Mouse (Mus musculus): ENCODE data around the gene Ccdc43. TPM values are rescaled to one million over a fixed set of nuclear protein-coding genes. Genes with fewer than 3 reads are reported as not detected.

Gene Ccdc43
- polyA plus RNA-seq, 1 experiment from 2014 or later = 44.6 TPM

DNA sequence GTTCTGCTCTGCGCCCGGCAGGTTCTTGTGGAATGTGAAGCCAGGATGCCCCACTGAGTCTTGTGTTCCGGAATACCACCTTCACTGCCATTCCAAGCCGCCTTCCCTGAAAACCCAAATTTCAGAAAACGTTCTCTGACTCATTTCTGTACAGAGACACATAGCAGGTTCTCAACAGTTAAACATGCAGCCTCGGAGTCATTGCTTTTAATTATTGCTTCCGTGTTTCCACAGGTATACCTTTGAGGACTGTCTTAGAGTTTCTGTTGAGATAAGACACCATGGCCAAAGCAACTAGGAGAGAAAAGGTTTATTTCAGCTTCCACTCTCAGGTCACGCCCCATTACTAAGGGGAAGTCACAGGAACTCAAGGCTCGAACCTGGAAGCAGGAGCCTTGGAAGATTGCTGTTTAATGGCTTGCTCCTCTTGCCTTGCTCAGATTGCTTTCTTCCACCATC, 465 bp upstream of the Ccdc43 start:
- Histone ChIP-seq H3K9ac (ENCODE audit: low read length) (peak overlapping the region; percentile 93), H3K4me1 (ENCODE audit: control insufficient read depth, insufficient read depth, low read length) (peaks cover 13% of the 10 kb centered on the region), H3K4me3 (replicated peaks; ENCODE audit: low read length) (peak overlapping the region; percentile 91), H3K27ac (ENCODE audit: low read length) (peak overlapping the region; percentile 50), H3K27me3 (ENCODE audit: control insufficient read depth, insufficient read depth, low read length) (no peaks in the 10 kb centered on the region), H3K4me2 (ENCODE audit: low read depth, low read length) (peak overlapping the region; percentile 90), H3K9me3 (replicated peaks; ENCODE audit: control insufficient read depth, low read length) (no peaks in the 10 kb centered on the region), H3K36me3 (ENCODE audit: control insufficient read depth, insufficient read depth, low read length) (no peaks in the 10 kb centered on the region)
- no peak for ATAC-seq (ENCODE audit: insufficient read depth, low FRiP score)
- 13% methylated on average over 9 of the region's 9 CpGs for WGBS

DNA sequence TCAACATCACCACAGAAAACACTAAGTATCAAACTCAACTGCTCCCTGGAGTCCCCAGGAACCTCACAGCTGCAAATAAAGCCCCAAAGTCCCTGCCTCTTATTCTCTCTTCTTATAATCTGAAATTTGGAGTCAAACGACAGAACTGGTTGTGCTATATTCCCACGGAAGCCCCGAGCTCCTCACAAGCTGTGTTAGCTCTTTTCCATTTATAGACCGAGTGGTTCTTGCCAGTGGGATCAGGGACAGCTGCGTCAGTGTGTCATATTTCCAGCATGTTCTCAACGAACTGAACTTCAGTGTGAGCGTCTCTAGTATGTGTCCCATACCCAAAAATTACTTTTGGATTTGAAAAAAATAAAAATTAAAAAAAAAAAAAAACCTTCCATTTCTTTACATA, 2.3 kb downstream of the Ccdc43 start:
- 91% methylated on average over 7 of the region's 7 CpGs for WGBS
- no peak overlapping the region for H3K4me3 ChIP-seq (replicated peaks; ENCODE audit: low read length)

DNA sequence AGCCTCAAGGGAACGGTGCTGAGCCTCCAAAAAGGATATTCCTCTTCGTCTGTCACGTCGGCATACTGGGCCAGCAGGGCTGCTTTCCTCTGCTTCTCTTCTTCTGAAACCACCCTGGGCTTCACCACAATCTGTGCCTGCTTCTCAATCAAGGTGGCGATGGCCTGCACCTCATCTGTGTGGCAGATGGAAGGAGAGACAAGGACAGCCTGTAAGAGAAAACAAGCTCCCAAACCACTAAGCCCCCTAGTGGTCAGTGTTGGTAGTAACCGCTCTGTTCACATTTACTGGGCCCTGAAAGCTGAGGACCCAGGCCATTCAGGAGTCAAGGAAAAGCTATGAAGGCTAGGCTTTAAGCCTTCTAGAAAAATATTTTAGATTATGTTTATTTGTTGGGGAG, 7.4 kb downstream of the Ccdc43 start:
- H3K4me3 ChIP-seq (replicated peaks; ENCODE audit: low read length) = no peak overlapping the region
- peaks cover 3% of the 10 kb centered on the region; the same call in 1 of the 2 replicates for H3K36me3 ChIP-seq (ENCODE audit: control insufficient read depth, insufficient read depth, low read length)
- no peak overlapping the region for H3K9ac ChIP-seq (ENCODE audit: low read length)
- H3K4me2 ChIP-seq (ENCODE audit: low read depth, low read length) = no peak overlapping the region
- WGBS = 64% methylated on average over 6 of the region's 6 CpGs
- no peak overlapping the region for H3K27ac ChIP-seq (ENCODE audit: low read length)
- no peaks in the 10 kb centered on the region for H3K27me3 ChIP-seq (ENCODE audit: control insufficient read depth, insufficient read depth, low read length)
- ATAC-seq (ENCODE audit: insufficient read depth, low FRiP score) = no peak
- no peaks in the 10 kb centered on the region for H3K4me1 ChIP-seq (ENCODE audit: control insufficient read depth, insufficient read depth, low read length)
- H3K9me3 ChIP-seq (replicated peaks; ENCODE audit: control insufficient read depth, low read length) = no peaks in the 10 kb centered on the region

More for the DNA sequence above, 2.3 kb downstream of the Ccdc43 start:
- no peak overlapping the region for H3K4me2 ChIP-seq (ENCODE audit: low read depth, low read length)
- H3K27ac ChIP-seq (ENCODE audit: low read length) = no peak overlapping the region
- H3K9me3 ChIP-seq (replicated peaks; ENCODE audit: control insufficient read depth, low read length) = no peaks in the 10 kb centered on the region
- H3K36me3 ChIP-seq (ENCODE audit: control insufficient read depth, insufficient read depth, low read length) = no peaks in the 10 kb centered on the region; the same call in 1 of the 2 replicates
- H3K4me1 ChIP-seq (ENCODE audit: control insufficient read depth, insufficient read depth, low read length) = peaks cover 13% of the 10 kb centered on the region
- H3K27me3 ChIP-seq (ENCODE audit: control insufficient read depth, insufficient read depth, low read length) = no peaks in the 10 kb centered on the region
- no peak for ATAC-seq (ENCODE audit: insufficient read depth, low FRiP score)
- no peak overlapping the region for H3K9ac ChIP-seq (ENCODE audit: low read length)

DNA sequence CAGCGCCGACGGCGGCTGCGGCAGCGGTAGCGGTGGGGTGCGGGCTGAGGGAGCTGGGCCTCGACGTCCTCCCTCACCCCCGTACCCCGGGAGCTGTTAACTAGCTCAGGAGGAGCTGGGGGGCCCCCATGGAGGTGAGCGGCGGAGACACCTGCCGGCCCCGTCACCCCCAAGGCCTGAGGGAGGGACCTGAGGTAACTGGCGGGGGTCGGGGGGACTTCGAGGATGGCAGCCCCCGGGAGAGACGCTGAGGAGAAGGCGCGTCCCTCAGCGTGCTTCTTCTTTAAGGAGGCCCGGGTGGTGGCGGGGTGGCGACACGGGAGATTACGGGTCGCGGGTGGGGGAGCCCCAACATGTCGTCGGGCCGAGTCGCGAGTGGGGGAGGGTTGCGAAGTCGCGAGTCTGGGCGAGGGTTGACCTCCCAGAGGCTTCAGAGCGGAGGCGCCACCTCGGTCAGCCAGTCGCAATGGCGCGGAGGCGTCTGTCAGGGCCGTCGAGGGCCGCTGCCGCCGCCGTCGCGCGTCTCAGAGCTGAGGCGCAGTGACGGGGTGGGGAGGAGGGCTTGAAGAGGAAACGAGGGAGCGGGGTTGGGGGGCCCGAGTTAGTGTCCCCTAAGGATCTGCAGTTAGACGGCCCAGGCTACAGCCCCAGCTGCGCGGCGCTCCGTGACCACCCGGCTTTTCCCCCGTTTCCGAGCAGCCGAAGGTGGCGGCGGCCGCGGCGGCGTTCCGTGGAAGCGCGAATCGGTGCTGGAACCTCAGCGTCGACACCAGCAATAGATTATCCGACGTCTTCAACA, 31.7 kb downstream of the Ccdc43 start:
- Histone ChIP-seq H3K4me2 (ENCODE audit: low read depth, low read length) (peak overlapping the region; percentile 24; the same call in 1 of the 2 replicates), H3K36me3 (ENCODE audit: control insufficient read depth, insufficient read depth, low read length) (no peaks in the 10 kb centered on the region), H3K4me1 (ENCODE audit: control insufficient read depth, insufficient read depth, low read length) (no peaks in the 10 kb centered on the region), H3K4me3 (replicated peaks; ENCODE audit: low read length) (peak overlapping the region; percentile 21), H3K27me3 (ENCODE audit: control insufficient read depth, insufficient read depth, low read length) (peaks cover 21% of the 10 kb centered on the region), H3K9ac (ENCODE audit: low read length) (no peak overlapping the region), H3K27ac (ENCODE audit: low read length) (no peak overlapping the region), H3K9me3 (replicated peaks; ENCODE audit: control insufficient read depth, low read length) (peaks cover 17% of the 10 kb centered on the region)
- no peak for ATAC-seq (ENCODE audit: insufficient read depth, low FRiP score)
- 37% methylated on average over 84 of the region's 84 CpGs for WGBS

DNA sequence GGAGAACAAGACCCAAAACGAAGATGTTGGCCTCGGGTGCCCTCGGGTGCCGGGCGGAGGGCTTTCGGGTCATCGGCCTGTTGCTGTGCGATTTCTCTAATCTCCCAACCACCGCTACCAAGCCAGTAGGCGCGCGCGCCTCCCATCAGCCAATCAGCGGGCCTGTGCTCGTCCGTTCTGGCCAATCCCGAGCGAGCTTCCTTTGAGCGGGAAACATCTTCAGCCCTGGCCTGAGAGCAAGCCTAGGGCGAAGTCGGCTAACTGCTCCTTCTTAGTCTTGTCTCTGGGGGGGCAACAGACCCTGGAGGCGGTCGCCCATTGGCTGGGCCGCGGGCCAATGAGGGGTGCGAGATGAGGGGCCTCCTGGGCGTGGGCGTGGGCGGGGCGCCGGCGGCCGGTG, 32.4 kb downstream of the Ccdc43 start:
- peaks cover 21% of the 10 kb centered on the region for H3K27me3 ChIP-seq (ENCODE audit: control insufficient read depth, insufficient read depth, low read length)
- H3K9ac ChIP-seq (ENCODE audit: low read length) = no peak overlapping the region
- 48% methylated on average over 33 of the region's 33 CpGs for WGBS
- no peak overlapping the region for H3K27ac ChIP-seq (ENCODE audit: low read length)
- H3K4me1 ChIP-seq (ENCODE audit: control insufficient read depth, insufficient read depth, low read length) = no peaks in the 10 kb centered on the region
- no peak for ATAC-seq (ENCODE audit: insufficient read depth, low FRiP score)
- H3K4me2 ChIP-seq (ENCODE audit: low read depth, low read length) = peak overlapping the region; percentile 24; the same call in 1 of the 2 replicates
- H3K4me3 ChIP-seq (replicated peaks; ENCODE audit: low read length) = peak overlapping the region; percentile 21
- no peaks in the 10 kb centered on the region for H3K36me3 ChIP-seq (ENCODE audit: control insufficient read depth, insufficient read depth, low read length)
- peaks cover 17% of the 10 kb centered on the region for H3K9me3 ChIP-seq (replicated peaks; ENCODE audit: control insufficient read depth, low read length)

DNA sequence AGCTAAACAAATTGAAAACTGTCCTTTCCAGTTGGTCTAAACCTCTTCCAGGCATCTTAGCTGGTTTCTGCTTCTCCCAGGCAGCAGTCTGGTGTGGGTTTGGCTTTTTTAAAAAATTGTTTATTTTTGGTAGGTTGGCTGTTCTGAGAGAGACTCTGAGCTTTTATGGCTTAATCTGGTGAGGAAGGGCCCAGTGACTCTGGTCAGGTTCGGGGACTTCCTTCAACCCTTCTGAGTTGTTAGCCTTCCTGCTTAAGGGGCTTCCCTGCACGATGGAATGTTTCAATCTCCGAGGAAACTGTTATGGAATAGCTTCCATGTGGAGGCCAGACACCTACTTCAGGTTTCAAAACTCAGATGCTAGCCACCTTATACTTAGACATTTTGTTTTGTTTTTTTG, 34.2 kb downstream of the Ccdc43 start, which contains the start of gene Meioc:
TSS of gene Meioc (plus strand) at position 301 of the 400 bp plus-strand sequence.
- H3K27ac ChIP-seq (ENCODE audit: low read length) = no peak within 1 kb of the TSS
- no peak within 1 kb of the TSS for H3K9ac ChIP-seq (ENCODE audit: low read length)
- H3K4me2 ChIP-seq (ENCODE audit: low read depth, low read length) = no peak within 1 kb of the TSS
- no peaks in the 10 kb centered on the region for H3K36me3 ChIP-seq (ENCODE audit: control insufficient read depth, insufficient read depth, low read length)
- H3K4me3 ChIP-seq (replicated peaks; ENCODE audit: low read length) = no peak within 1 kb of the TSS
- peaks cover 17% of the 10 kb centered on the region for H3K9me3 ChIP-seq (replicated peaks; ENCODE audit: control insufficient read depth, low read length)
- no peaks in the 10 kb centered on the region for H3K4me1 ChIP-seq (ENCODE audit: control insufficient read depth, insufficient read depth, low read length)
- WGBS = 68% methylated on average over 3 of the region's 3 CpGs
- peaks cover 21% of the 10 kb centered on the region for H3K27me3 ChIP-seq (ENCODE audit: control insufficient read depth, insufficient read depth, low read length)
- ATAC-seq (ENCODE audit: insufficient read depth, low FRiP score) = no peak

DNA sequence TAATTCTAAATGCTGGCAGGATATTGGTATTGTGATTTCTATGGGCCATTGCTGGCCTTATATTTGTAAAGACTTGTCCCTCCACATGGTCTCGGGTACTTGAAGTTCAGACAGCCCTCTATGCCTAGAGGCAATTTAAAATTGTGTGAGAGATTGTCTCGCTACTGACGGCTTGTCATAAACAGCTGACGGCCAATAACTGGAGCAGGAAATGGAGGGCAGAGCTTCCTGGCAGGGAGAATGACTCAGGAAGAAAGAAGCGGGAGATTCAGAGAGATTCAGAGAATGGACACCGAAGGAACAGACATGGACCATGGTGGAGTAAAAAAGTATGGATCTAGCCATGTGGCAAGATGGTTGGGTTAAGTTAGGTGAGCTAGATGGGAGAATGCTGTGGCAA, 40.7 kb downstream of the Ccdc43 start:
- no peak overlapping the region for H3K9ac ChIP-seq (ENCODE audit: low read length)
- no peaks in the 10 kb centered on the region for H3K4me1 ChIP-seq (ENCODE audit: control insufficient read depth, insufficient read depth, low read length)
- no peak overlapping the region for H3K27ac ChIP-seq (ENCODE audit: low read length)
- H3K4me3 ChIP-seq (replicated peaks; ENCODE audit: low read length) = no peak overlapping the region
- H3K27me3 ChIP-seq (ENCODE audit: control insufficient read depth, insufficient read depth, low read length) = no peaks in the 10 kb centered on the region
- no peak for ATAC-seq (ENCODE audit: insufficient read depth, low FRiP score)
- no peaks in the 10 kb centered on the region for H3K9me3 ChIP-seq (replicated peaks; ENCODE audit: control insufficient read depth, low read length)
- H3K36me3 ChIP-seq (ENCODE audit: control insufficient read depth, insufficient read depth, low read length) = no peaks in the 10 kb centered on the region
- WGBS = 60% methylated on average over 6 of the region's 6 CpGs
- H3K4me2 ChIP-seq (ENCODE audit: low read depth, low read length) = no peak overlapping the region

DNA sequence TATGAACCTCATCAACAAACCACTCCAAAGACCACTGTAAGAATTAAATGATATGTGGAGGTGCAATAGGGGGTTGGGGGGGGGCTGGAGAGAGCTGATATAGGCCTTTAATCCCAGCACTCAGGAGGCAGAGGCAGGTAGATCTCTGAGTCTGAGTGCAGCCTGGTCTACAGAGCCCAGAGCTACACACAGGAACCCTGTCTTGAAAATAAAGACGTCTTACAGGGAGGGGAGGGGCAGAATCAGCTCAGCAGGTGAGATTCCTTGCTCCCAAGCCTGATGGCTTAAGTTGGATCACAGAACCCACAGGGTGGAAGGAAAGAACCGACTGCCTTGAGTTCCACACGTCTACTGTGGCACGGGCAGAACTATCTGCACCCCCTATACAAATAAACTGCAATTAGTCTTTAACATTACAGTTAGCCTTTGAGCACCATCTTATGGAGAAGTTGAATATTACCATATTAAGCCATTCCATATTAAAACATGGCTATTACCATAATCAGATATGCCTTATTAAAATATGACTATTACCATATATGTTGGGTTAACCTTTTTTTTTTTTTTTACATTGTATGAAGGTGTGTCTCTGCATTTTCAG, 41.2 kb downstream of the Ccdc43 start:
- peak; percentile 61; the same call in 1 of the 2 replicates for ATAC-seq (ENCODE audit: insufficient read depth, low FRiP score)
- Histone ChIP-seq H3K4me3 (replicated peaks; ENCODE audit: low read length) (no peak overlapping the region; the same call in 1 of the 2 replicates), H3K27ac (ENCODE audit: low read length) (no peak overlapping the region; the same call in 1 of the 2 replicates), H3K36me3 (ENCODE audit: control insufficient read depth, insufficient read depth, low read length) (no peaks in the 10 kb centered on the region), H3K9ac (ENCODE audit: low read length) (no peak overlapping the region), H3K4me1 (ENCODE audit: control insufficient read depth, insufficient read depth, low read length) (no peaks in the 10 kb centered on the region), H3K27me3 (ENCODE audit: control insufficient read depth, insufficient read depth, low read length) (no peaks in the 10 kb centered on the region), H3K9me3 (replicated peaks; ENCODE audit: control insufficient read depth, low read length) (no peaks in the 10 kb centered on the region), H3K4me2 (ENCODE audit: low read depth, low read length) (peak overlapping the region; percentile 24; the same call in 1 of the 2 replicates)
- 8% methylated on average over 4 of the region's 4 CpGs for WGBS

DNA sequence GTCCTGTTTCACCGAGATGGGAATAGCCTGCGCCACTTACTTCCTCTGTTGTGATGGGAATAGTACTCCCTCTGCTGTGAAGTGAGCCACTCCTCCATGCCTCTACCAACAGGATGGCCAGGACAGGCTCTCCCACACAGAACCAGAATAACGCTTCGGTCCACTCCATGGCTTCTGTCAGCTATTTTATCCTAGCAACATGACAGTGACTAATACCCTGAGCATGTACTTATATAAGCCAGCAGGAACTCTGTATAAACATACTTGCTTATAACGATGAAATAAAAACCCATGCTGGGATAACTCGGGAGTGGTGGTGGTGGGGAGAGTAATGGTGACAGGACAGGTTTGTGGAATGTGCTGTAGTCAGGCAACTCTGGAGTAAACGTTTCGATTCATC, 41.7 kb downstream of the Ccdc43 start:
- Histone ChIP-seq H3K4me2 (ENCODE audit: low read depth, low read length) (no peak overlapping the region), H3K9me3 (replicated peaks; ENCODE audit: control insufficient read depth, low read length) (no peaks in the 10 kb centered on the region), H3K36me3 (ENCODE audit: control insufficient read depth, insufficient read depth, low read length) (no peaks in the 10 kb centered on the region), H3K27ac (ENCODE audit: low read length) (no peak overlapping the region; the same call in 1 of the 2 replicates), H3K9ac (ENCODE audit: low read length) (no peak overlapping the region), H3K4me1 (ENCODE audit: control insufficient read depth, insufficient read depth, low read length) (no peaks in the 10 kb centered on the region), H3K4me3 (replicated peaks; ENCODE audit: low read length) (no peak overlapping the region), H3K27me3 (ENCODE audit: control insufficient read depth, insufficient read depth, low read length) (no peaks in the 10 kb centered on the region)
- peak; percentile 58 for ATAC-seq (ENCODE audit: insufficient read depth, low FRiP score)
- WGBS = 34% methylated on average over 8 of the region's 8 CpGs
